Mouse (Mus musculus) megakaryocyte, adult 5-6 weeks (primary cell): ENCODE measurements around the gene Cbr2. TPM values are rescaled to one million over a fixed set of nuclear protein-coding genes. Genes with fewer than 3 reads are reported as not detected.
"Not testable (repeated sequence)": the region's sequence is repeated elsewhere in the genome, so short reads cannot be mapped to it uniquely, and the experiment has no call there.

Experiments used
- ATAC-seq: 2 replicates; pipeline ENCODE4 v1.8.0; 2016; ENCODE audit warnings: mild to moderate bottlenecking, inconsistent platforms; ENCODE audit not compliant: poor library complexity, severe bottlenecking
- total RNA-seq, 2 experiments: library from RNA; stranded (forward) in 1 of 2; stranded (reverse) in 1 of 2; fragments of 153-499, 151-499 nt in 1 of 2; fragments of 221-1000, 200-1000 nt in 1 of 2; gene quantifications; 2 replicates each; pipeline versions ENCODE4 v1.2.3 to v1.2.4; 2015 to 2017

The Cbr2 gene
- total RNA-seq (2015) (7.6 and 8.5 TPM in 2 replicates), total RNA-seq (2017) (1.7 and 8.9 TPM in 2 replicates)

- no peak for ATAC-seq
These were observed at the start of gene Cbr2 for GRCm38 (mm10) chr11:120731858-120732680. TSS of gene Cbr2 (minus strand) at chr11:120732114.

GRCm38 (mm10) chr11:120781361-120781760 lies 49.4 kb upstream of the Cbr2 start:
- not testable (repeated sequence) for ATAC-seq

- ATAC-seq = no peak
These were observed 48.0 kb upstream of the Cbr2 start for GRCm38 (mm10) chr11:120779876-120780275.

GRCm38 (mm10) chr11:120777123-120777522 lies 45.2 kb upstream of the Cbr2 start:
- no peak for ATAC-seq

GRCm38 (mm10) chr11:120775774-120776469 lies 44.0 kb upstream of the Cbr2 start:
- ATAC-seq = peak; percentile 100

GRCm38 (mm10) chr11:120773463-120774190 lies 41.7 kb upstream of the Cbr2 start:
- ATAC-seq = no peak

- ATAC-seq = no peak
These were observed 40.8 kb upstream of the Cbr2 start for GRCm38 (mm10) chr11:120772749-120773148.

GRCm38 (mm10) chr11:120768206-120768605 lies 36.3 kb upstream of the Cbr2 start:
- no peak for ATAC-seq

- ATAC-seq = peak; percentile 97
These were observed 35.1 kb upstream of the Cbr2 start for GRCm38 (mm10) chr11:120767023-120767422.

- ATAC-seq = 0 out of 2 replicates have a peak, but pooled peaks have one; percentile 6
These were observed 31.4 kb upstream of the Cbr2 start for GRCm38 (mm10) chr11:120763121-120763999.

- not testable (repeated sequence) for ATAC-seq
These were observed 30.7 kb upstream of the Cbr2 start, which contains the start of gene Hmga1b for GRCm38 (mm10) chr11:120762672-120763041. TSS of gene Hmga1b (plus strand) at chr11:120762794.

GRCm38 (mm10) chr11:120761811-120762671 lies 30.1 kb upstream of the Cbr2 start:
- ATAC-seq = no peak

GRCm38 (mm10) chr11:120760236-120760635 lies 28.3 kb upstream of the Cbr2 start:
- ATAC-seq = no peak

- no peak for ATAC-seq
These were observed 19.7 kb upstream of the Cbr2 start for GRCm38 (mm10) chr11:120751606-120752005.

- ATAC-seq = peak; percentile 84
These were observed 17.5 kb upstream of the Cbr2 start for GRCm38 (mm10) chr11:120749430-120749829.

- ATAC-seq = no peak
These were observed 16.1 kb upstream of the Cbr2 start for GRCm38 (mm10) chr11:120747974-120748373.

- no peak for ATAC-seq
These were observed 12.3 kb upstream of the Cbr2 start for GRCm38 (mm10) chr11:120744121-120744701.

- ATAC-seq = no peak
These were observed 9.1 kb upstream of the Cbr2 start for GRCm38 (mm10) chr11:120740981-120741380.

- no peak for ATAC-seq
These were observed 4.5 kb upstream of the Cbr2 start for GRCm38 (mm10) chr11:120736424-120736823.
